Mouse (Mus musculus) liver, adult 2 months (tissue): ENCODE measurements at regions not wholly inside any gene's neighbourhood (a gene's known extent, or its start where the extent isn't known, plus 50 kb on each side); places are given as distances from the start of the nearest gene placed in this dataset.
A peak's percentile ranks its signal among the peaks of the same experiment; 100 is the strongest.

ENCODE experiments used
- DNase-seq: peaks from one replicate; pipeline ENCODE4 v3.0.0-alpha.2; 2011; ENCODE audit warnings: low read depth, low spot score; ENCODE audit errors: extremely low read depth
- H3K27ac ChIP-seq: fragments of 200-500 bp; replicated peaks from 2 replicates; pipeline ENCODE4 v1.5.1; 2012; ENCODE audit warnings: low read depth, mild to moderate bottlenecking, control low read depth, inconsistent platforms, low read length; ENCODE audit not compliant: insufficient read depth
- H3K27me3 ChIP-seq: fragments of 200-500 bp; 2 replicates; pipeline ENCODE4 v1.6.1; 2012; ENCODE audit warnings: mild to moderate bottlenecking, moderate library complexity, low read length, inconsistent platforms; ENCODE audit not compliant: control insufficient read depth, insufficient read depth
- H3K36me3 ChIP-seq: fragments of 200-500 bp; 2 replicates; pipeline ENCODE4 v1.6.1; 2012; ENCODE audit warnings: low read length, inconsistent platforms; ENCODE audit not compliant: control insufficient read depth, insufficient read depth
- H3K4me1 ChIP-seq: fragments of 200-500 bp; 2 replicates; pipeline ENCODE4 v1.6.1; 2011; ENCODE audit warnings: low read length; ENCODE audit not compliant: control insufficient read depth, insufficient read depth
- H3K4me3 ChIP-seq: fragments of 200-500 bp; 2 replicates; pipeline ENCODE4 v1.5.1; 2011; ENCODE audit warnings: low read depth, mild to moderate bottlenecking, control low read depth, low read length, moderate library complexity; ENCODE audit not compliant: insufficient read depth
- H3K79me2 ChIP-seq: fragments of 200-500 bp; 2 replicates; pipeline ENCODE4 v1.6.1; 2012; ENCODE audit warnings: inconsistent platforms, mild to moderate bottlenecking, low read length, moderate library complexity; ENCODE audit not compliant: control insufficient read depth, insufficient read depth
- H3K9ac ChIP-seq: fragments of 200-500 bp; 2 replicates; pipeline ENCODE4 v1.6.1; 2012; ENCODE audit warnings: low read depth, mild to moderate bottlenecking, control low read depth, inconsistent platforms, low read length
- CTCF ChIP-seq: fragments of 200-500 bp; IDR thresholded peaks from 2 replicates; pipeline ENCODE4 v1.5.1; 2011; ENCODE audit warnings: low read depth, low read length, control low read depth
- POLR2A ChIP-seq: fragments of 200-500 bp; IDR thresholded peaks from 2 replicates; pipeline ENCODE4 v1.6.1; 2011; ENCODE audit warnings: low read length, control low read depth; ENCODE audit not compliant: insufficient read depth; ENCODE audit errors: extremely low read depth
- WGBS: fragments of 180-500 bp; shearing (Covaris S2); methylation state at CpG from one replicate; pipeline ENCODE4 v1.1.7; 2018; 5-methylcytosine and 5-hydroxymethylcytosine counted together

GRCm38 (mm10) chr5:26413185-26413584 is 155.7 kb downstream of the Gm7361 start:
- Histone ChIP-seq H3K36me3 (no peaks in the 10 kb centered on the region), H3K4me1 (no peaks in the 10 kb centered on the region), H3K79me2 (no peaks in the 10 kb centered on the region), H3K9ac (no peak overlapping the region), H3K4me3 (no peak overlapping the region), H3K27me3 (no peaks in the 10 kb centered on the region), H3K27ac (no peak overlapping the region)
- WGBS, result 40% methylated on average over 1 of the region's 1 CpGs
- TF ChIP-seq CTCF (no peak), POLR2A (no peak)
- peak; percentile 3 for DNase-seq

- Histone ChIP-seq H3K36me3 (no peaks in the 10 kb centered on the region), H3K4me3 (no peak overlapping the region), H3K79me2 (no peaks in the 10 kb centered on the region), H3K4me1 (no peaks in the 10 kb centered on the region), H3K27me3 (no peaks in the 10 kb centered on the region), H3K27ac (no peak overlapping the region), H3K9ac (no peak overlapping the region)
- DNase-seq, result no peak
- TF ChIP-seq CTCF (no peak), POLR2A (no peak)
- 62% methylated on average over 4 of the region's 4 CpGs for WGBS
Measured at GRCm38 (mm10) chr5:26444331-26445200, 187.1 kb downstream of the Gm7361 start.

DNA sequence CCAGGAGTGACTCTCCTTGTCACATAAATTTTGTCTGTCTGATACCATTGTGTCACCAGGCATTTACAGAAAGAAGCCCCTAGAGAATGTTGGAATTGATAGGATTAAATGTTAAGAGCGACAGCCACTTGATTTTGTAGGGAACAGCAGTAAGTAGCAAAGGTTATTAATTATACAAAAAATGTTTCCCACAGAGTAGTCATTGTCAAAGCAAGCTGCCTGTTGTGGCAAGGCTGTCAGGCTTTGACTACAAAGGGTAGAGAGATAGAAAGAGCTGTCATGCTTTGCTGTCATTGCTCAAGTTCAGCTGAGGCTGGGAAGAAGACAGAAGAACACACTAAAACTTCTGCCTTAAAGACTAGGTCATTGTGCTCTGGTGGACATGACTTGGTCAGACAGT is 193.8 kb downstream of the Gm7361 start:
- Histone ChIP-seq H3K4me1 (no peaks in the 10 kb centered on the region), H3K79me2 (no peaks in the 10 kb centered on the region), H3K36me3 (no peaks in the 10 kb centered on the region), H3K4me3 (no peak overlapping the region), H3K9ac (no peak overlapping the region), H3K27me3 (no peaks in the 10 kb centered on the region), H3K27ac (no peak overlapping the region)
- TF ChIP-seq POLR2A, result no peak
- no peak for TF ChIP-seq CTCF
- no peak for DNase-seq
- 62% methylated on average over 1 of the region's 1 CpGs for WGBS

- no peaks in the 10 kb centered on the region for H3K4me1 ChIP-seq
- no peaks in the 10 kb centered on the region for H3K27me3 ChIP-seq
- H3K79me2 ChIP-seq, result no peaks in the 10 kb centered on the region
- no peak overlapping the region for H3K4me3 ChIP-seq
- no peak for DNase-seq
- H3K9ac ChIP-seq, result no peak overlapping the region
- WGBS, result 71% methylated on average over 4 of the region's 4 CpGs
- no peaks in the 10 kb centered on the region for H3K36me3 ChIP-seq
- H3K27ac ChIP-seq, result no peak overlapping the region
- TF ChIP-seq CTCF (no peak), POLR2A (no peak)
Measured at GRCm38 (mm10) chr5:26457627-26458026, 200.1 kb downstream of the Gm7361 start.

GRCm38 (mm10) chr5:26466666-26467065 is 209.2 kb downstream of the Gm7361 start:
- TF ChIP-seq POLR2A (no peak), CTCF (no peak)
- H3K27me3 ChIP-seq, result no peaks in the 10 kb centered on the region
- 39% methylated on average over 1 of the region's 1 CpGs for WGBS
- H3K9ac ChIP-seq, result no peak overlapping the region
- H3K79me2 ChIP-seq, result no peaks in the 10 kb centered on the region
- no peak for DNase-seq
- H3K4me3 ChIP-seq, result no peak overlapping the region
- H3K4me1 ChIP-seq, result no peaks in the 10 kb centered on the region
- H3K36me3 ChIP-seq, result no peaks in the 10 kb centered on the region
- H3K27ac ChIP-seq, result no peak overlapping the region

GRCm38 (mm10) chr5:26485726-26486125 is 228.2 kb downstream of the Gm7361 start:
- TF ChIP-seq CTCF, result no peak
- no peak for TF ChIP-seq POLR2A
- no peak overlapping the region for H3K27ac ChIP-seq
- no peaks in the 10 kb centered on the region for H3K27me3 ChIP-seq
- DNase-seq, result peak; percentile 1
- no peak overlapping the region for H3K4me3 ChIP-seq
- no peaks in the 10 kb centered on the region for H3K36me3 ChIP-seq
- H3K9ac ChIP-seq, result no peak overlapping the region
- H3K4me1 ChIP-seq, result no peaks in the 10 kb centered on the region
- no peaks in the 10 kb centered on the region for H3K79me2 ChIP-seq
- WGBS, result 60% methylated on average over 2 of the region's 2 CpGs
